Mouse (Mus musculus) CD4-positive naive resting alpha-beta T cell, adult 76 days (primary cell): ENCODE results near the gene Ubxn1. TPM values are rescaled to one million over a fixed set of nuclear protein-coding genes. Genes with fewer than 3 reads are reported as not detected.

ENCODE experiments used
- total RNA-seq: library from RNA; stranded (reverse); gene quantifications from one replicate; pipeline ENCODE4 v1.2.4, GENCODE M21; 2023

Gene Ubxn1
- 116 TPM for total RNA-seq

DNA sequence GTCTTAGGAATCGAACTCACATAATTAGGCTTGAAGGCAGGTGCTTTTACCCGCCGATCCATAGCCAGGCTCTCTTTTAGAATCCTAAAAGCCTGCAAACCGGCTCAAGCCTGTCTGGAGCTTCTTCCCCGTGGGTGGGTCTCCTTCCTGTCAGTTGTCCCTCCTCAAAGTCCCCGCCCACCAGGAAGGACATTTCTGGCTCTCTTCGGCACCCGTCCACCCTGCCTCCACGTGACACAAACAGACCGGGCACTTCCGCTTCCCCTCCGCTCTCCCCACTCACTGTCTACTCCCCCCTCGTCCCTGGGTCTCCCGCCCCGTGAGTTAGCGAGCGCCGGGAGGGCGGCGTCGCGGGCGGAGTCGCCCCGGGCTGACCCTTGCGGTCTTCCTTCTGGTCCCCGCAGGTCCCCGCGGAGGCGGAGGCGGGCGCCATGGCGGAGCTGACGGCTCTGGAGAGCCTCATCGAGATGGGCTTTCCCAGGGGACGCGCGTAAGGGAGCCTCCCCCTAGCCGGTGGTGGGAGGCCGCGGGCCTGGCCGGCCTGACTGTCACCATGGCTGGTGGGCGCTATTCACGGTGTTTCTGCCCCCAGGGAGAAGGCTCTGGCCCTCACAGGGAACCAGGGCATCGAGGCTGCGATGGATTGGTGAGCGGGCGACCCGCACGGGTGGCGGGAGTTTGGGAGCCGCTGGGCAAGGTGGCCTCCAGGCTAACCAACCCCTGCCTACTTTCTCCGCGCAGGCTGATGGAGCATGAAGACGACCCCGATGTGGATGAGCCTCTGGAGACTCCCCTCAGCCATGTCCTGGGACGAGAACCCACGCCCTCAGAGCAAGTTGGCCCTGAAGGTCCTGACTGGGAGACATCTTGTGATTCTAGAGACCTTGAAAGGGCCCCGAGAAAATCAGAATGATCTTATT is at the start of gene Ubxn1:
Ubxn1 (plus strand) TSS at position 230 of the 920 bp plus-strand sequence.

DNA sequence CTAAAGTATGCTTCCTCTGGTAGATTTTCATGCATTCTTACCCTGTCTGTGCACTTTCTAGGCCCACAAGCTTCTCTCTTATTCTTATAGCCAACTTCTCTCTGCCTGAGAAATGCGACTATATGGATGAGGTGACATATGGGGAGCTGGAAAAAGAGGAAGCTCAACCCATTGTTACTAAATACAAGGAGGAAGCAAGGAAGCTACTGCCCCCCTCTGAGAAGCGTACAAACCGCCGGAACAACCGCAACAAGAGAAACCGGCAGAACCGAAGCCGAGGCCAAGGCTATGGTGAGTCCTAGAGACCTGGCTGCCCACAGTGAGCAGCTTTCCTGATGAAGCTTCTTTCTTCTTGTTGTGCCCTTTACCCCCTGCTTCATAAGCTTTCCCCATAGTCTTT is 41.6 kb upstream of the Ubxn1 start, which contains the start of gene AC129217.1:
AC129217.1 (plus strand) TSS at position 114 of the 400 bp plus-strand sequence.

DNA sequence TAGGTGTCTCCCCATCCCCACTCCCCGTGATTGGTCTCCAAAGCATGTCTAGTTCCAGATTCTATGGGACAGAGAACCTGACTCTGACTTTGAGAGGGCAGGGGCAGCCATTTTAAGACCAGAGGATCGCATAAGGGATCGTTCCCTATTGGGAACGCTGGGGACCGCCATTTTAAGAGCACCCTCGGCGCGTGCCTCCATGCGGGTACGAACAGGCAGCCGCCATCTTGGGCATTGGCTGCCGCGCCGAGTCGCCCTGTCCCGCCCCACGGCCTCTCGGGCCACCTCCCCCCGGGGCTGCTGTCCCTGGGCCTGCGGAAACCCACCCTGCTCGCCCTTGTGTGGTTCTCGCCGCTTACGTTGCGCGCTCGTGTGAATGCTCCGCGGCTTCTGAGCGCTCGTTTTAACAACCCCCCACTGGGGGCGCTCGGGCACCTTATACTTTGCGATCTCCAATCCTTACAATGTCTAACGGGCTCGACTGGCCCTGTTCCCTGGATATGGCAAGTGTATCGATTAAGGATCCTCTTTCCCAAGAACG is 34.0 kb upstream of the Ubxn1 start, which contains the start of gene Bscl2:
Bscl2 (plus strand) TSS at position 217 of the 541 bp plus-strand sequence.

DNA sequence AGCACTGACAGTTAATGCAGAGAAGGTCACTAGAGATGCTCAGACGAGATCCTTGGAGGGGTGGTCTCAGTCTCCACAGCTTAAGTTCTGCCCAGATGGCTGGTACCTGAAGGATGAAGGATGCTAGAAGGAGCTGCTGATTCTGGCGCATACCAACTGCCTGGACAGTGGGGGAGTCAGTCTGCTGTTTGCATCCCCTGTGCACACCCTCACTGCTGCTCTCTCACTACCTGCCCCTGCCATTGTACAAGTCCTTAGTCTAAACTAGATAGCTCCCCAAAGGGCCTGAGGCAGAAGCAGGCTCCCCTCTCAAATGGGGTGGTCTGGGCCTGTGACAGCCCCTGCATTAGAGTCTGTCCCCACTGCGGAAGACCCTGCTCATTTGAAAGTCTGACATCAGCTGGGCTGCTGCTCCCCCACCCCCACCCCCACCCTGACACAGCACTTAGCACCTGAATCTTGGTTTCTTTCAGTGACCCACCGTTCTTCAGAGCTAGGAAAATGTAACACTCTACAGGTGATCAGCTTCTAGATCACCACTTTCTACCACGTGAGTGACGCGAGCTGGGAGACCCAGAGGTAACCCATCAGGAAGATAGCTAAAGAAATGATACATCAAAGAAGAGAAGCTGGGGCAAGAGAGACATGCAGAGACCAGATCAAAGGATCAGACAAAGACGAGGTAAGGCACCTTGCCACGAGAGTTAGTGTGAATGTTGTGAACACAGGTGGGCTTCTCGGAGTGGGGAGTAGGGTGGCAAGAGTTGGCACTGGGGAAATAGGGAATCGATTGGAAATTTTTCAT is 32.0 kb upstream of the Ubxn1 start, which contains the start of gene Gng3:
Gng3 (minus strand) TSS at position 92 of the 805 bp plus-strand sequence.

DNA sequence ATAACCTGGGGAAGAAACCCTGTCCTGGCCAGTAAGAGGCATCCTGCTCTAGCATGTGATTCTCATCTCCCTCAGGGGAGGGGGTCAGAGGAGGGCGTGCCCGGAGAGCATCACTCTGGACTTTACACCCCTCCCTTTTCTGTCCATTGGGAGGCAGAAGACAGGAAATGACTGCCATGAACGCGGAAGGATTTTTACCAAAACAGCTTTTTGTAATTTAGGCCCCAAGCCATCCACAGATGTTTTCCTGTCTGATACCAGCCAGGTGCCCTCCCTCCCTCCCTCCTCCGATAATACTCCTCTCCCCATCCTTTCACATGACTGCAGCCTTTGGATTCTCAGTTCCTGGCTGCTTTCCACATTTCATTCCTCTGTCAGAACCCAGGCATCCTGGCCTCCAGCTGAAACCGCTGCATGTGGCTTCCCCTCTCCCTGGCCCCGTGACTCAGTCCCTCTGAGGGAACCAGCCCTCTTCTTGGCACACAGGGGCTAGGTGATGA is 20.8 kb upstream of the Ubxn1 start, which contains the start of gene Lrrn4cl:
Lrrn4cl (plus strand) TSS at position 367 of the 500 bp plus-strand sequence.

DNA sequence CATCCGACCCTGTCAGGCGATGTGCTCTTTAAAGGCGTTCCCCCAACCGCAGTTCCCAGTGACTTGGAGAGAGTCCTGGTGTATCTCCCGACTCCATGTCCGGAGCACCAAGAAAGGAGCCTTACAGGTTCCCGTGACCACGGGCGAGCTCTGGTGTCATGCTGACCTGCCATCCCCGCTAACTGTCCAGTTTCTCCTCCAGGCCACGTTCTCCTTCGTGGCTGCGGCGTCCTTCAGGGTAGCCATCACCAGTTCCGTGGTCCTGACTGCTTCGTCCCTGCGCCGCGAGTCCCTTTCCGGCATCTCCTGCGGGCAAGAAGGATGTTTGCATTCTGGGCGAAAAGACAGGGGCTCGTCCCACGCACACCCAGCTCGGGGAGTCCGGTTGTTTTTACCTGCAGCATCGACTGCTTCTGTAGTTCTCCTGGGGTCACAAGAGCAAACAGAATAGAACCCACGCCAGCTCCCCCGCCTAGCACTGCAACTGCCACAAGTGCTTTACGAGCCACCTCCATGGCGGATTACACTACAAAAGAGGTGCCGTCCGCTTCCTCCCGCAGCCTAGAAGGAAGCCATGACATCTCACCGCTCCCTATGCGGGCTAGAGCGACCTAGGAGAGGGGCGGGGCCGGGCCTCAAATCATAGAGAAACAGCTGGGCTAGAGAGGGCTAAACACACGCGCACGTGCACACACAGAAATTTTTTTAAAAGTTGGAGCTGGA is 9.2 kb downstream of the Ubxn1 start, which contains the start of gene Uqcc3:
Uqcc3 (minus strand) TSS at position 613 of the 723 bp plus-strand sequence.

DNA sequence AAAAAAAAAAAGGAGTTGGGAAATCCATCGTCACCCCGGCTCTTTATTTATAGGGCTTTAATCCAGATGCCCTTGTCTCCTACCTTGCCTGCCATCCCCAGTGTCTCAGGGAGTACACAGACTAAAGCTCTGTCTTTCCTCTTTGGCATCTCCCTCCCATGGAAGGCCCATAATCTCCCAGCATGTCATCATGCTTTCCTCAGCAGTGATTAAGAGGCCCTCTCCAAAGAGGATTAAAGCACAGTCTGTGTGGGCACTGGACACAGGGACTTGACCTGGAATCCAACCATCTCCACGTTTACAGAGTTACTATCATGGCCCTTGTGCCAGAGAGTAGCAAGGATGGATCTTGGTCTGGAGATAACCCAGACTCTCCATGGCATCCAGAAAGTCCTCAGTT is 12.3 kb downstream of the Ubxn1 start, which contains the start of the genes Lbhd1 and Gm49403:
Lbhd1 (plus strand) TSS at position 117 of the 400 bp plus-strand sequence.
Gm49403 (plus strand) TSS at position 315 of the 400 bp plus-strand sequence.

DNA sequence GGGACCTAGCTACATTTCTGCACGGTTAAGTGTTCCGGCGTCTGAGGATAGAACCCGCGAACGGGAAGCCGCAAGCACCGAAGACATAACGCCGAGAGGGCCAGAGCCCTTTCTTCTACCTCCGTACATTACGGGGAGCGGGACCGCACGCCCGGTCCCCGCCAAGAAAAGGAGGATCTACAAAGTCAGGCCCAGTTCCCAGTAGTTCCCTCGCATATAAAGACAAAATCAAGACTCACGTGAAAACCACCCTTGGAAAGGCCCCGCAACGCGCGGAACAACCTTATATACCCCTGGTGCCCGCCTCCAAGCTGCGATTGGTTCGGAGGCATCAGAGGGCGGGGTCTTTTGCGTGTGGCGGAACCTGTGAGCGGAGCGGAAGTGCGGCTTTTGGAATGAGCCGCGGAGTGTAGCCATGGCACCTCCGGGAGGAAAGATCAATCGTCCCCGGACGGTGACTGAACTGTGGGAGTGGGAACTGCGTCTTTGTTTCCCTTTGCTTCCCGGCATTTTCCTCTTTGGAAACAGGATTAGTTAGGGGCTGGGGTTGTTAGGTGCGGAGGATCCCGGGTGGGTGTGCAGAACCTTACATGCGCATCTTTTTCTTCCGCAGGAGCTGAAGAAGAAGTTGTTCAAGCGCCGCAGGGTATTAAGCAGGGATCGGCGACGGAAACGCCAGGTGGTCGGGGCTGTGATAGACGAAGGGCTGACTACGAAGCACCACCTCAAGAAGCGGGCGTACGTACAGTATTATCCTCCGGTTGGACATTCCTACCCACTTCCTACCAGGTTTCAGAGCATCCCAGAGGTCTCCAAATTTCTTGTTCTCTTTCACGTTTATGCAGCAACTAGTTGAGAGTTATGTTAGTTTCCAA is 17.5 kb downstream of the Ubxn1 start, which contains the start of the genes 1810009A15Rik and Gm49416:
1810009A15Rik (plus strand) TSS at position 343 of the 875 bp plus-strand sequence.
Gm49416 (plus strand) TSS at position 416 of the 875 bp plus-strand sequence.

DNA sequence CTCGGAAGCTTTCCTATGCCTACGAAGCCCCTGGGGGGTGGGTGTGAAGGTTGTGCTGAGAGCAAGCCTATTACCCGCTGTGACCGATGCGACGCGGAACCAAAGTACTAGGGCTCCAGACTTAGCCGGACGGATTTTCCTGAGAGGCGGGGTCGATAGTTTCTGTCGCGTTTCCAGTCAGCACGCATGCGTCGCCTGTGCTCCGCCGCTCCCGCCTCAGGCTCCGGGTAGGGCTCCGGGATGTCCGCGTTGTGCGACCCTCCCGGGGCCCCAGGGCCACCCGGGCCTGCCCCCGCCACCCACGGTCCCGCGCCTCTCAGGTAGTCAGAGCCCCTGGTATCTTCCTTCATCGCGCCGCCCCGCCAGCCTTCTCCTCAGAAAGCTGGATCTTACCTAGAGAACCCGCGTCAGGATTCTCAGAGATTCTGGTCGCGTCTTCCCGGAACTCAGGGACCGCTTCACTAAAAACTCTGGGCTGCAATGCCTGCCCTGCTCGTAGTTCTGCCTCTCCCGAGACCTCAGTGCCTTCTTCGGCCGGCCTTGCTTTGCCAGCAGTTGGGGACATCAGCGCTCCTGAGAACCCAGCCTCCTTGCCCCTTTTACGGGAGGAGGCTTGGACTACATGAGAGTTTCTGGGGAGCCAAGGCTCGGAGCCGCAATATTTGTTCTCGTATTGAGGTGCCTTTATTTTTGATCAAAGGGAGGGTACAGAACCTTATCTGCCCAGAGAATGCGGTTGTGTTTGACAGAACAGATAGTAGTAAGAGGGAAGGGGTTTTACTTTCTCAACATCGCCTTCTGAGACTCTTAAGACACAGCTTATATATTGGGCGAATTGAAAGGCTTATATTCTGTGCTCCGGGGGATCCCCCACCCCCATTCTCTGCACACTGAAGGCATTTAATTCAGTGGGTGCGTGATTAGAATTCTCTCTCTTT is 21.8 kb downstream of the Ubxn1 start, which contains the start of gene Ints5:
Ints5 (plus strand) TSS at position 177 of the 938 bp plus-strand sequence.

DNA sequence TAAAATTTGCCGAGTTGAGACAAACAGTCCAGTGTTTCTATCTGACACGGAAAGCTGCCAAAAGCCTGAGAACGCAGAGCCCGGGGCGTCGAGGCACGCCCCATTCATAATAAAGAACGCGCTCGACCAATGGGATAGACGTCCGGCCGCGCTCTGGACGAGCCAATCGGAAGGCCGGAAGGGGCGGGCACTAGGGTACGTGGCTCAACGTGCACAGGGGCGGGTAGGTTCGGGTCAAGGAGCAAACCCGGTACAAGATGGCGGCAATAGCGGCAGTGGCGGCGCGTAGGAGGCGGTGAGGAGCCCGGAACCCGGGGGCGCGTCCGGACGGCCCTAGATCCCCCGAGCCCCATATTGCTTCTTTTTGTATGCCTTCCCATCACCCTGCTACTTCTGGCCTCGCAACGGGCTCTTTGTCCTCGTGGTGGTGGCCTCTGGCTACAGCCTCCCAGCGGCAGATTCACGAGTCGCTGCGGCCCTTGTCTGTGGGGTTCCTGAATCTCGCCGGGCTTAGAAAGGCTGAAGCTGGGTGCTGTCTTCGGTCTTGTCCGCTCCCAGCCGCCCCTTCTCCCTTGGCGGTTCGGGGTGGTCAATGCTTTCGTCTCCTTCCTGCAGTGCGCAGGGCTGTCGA is 26.7 kb downstream of the Ubxn1 start, which contains the start of gene Ganab:
Ganab (plus strand) TSS at position 207 of the 631 bp plus-strand sequence.

DNA sequence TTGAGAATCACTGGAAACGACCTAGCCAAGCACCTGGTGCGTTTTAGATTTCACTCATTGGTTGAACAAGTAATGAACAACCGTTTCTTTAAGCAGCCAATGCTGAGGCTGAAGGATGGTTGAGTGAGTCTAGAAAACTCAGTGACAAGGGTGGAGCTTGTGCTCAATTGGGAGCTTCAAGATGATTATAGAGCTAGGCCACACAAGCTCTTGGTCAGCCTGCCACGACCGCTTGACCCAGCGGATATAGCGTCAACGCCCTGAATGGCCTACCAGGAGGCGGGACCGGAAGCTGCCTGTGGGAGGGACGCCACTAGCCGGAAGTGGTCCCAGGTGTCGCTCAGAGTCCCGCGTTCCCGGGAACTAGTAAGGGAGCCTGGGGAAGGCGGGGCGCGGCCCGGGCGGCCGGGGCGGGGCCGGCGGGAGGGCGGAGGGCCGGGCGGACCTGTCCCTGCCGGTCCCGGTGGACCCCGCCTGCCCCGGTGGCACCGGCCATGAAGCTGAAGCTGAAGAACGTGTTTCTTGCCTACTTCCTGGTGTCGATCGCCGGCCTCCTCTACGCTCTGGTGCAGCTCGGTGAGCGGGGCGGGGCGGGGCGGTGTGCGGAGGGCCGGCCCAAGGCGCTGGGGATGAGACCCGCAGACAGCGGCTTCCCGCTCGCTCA is 48.9 kb downstream of the Ubxn1 start, which contains the start of gene B3gat3:
B3gat3 (plus strand) TSS at position 302 of the 664 bp plus-strand sequence.

Other genes starting within 250 kb of the Ubxn1 start
- not detected for gene Chrm1, start 207.7 kb upstream of the Ubxn1 start, total RNA-seq
- 200 TPM for gene Slc3a2, start 148.1 kb upstream of the Ubxn1 start, total RNA-seq
- 89.2 TPM for gene Wdr74, start 135.7 kb upstream of the Ubxn1 start, total RNA-seq
- gene 1700092M07Rik, start 130.8 kb upstream of the Ubxn1 start, total RNA-seq: 2.3 TPM
- 265 TPM for gene Stx5a, start 130.1 kb upstream of the Ubxn1 start, total RNA-seq
- gene Nxf1, start 114.4 kb upstream of the Ubxn1 start, total RNA-seq: 559 TPM
- 30.8 TPM for gene Tmem223, start 100.5 kb upstream of the Ubxn1 start, total RNA-seq
- gene Tmem179b, start 97.0 kb upstream of the Ubxn1 start, total RNA-seq: 61.1 TPM
- 9.8 TPM for gene Taf6l, start 85.1 kb upstream of the Ubxn1 start, total RNA-seq
- gene Polr2g, start 72.9 kb upstream of the Ubxn1 start, total RNA-seq: 50.4 TPM
- gene Zbtb3, start 68.9 kb upstream of the Ubxn1 start, total RNA-seq: 0.26 TPM
- gene Ttc9c, start 52.2 kb upstream of the Ubxn1 start, total RNA-seq: 21.2 TPM
- 101 TPM for gene Hnrnpul2, start 51.5 kb upstream of the Ubxn1 start, total RNA-seq
- gene AC129217.1, start 41.7 kb upstream of the Ubxn1 start, total RNA-seq: 16.0 TPM
- gene Bscl2, start 34.0 kb upstream of the Ubxn1 start, total RNA-seq: 37.6 TPM
- gene Gng3, start 32.3 kb upstream of the Ubxn1 start, total RNA-seq: not detected
- 0.91 TPM for gene Lrrn4cl, start 20.7 kb upstream of the Ubxn1 start, total RNA-seq
- gene Uqcc3, start 9.4 kb downstream of the Ubxn1 start, total RNA-seq: 36.2 TPM
- gene Lbhd1, start 12.2 kb downstream of the Ubxn1 start, total RNA-seq: 9.4 TPM
- not detected for gene Gm49403, start 12.4 kb downstream of the Ubxn1 start, total RNA-seq
- gene 1810009A15Rik, start 17.4 kb downstream of the Ubxn1 start, total RNA-seq: 25.8 TPM
- 3.8 TPM for gene Gm49416, start 17.4 kb downstream of the Ubxn1 start, total RNA-seq
- gene Ints5, start 21.5 kb downstream of the Ubxn1 start, total RNA-seq: 18.6 TPM
- gene Ganab, start 26.6 kb downstream of the Ubxn1 start, total RNA-seq: 134 TPM
- 41.9 TPM for gene B3gat3, start 48.9 kb downstream of the Ubxn1 start, total RNA-seq
- gene Rom1, start 57.9 kb downstream of the Ubxn1 start, total RNA-seq: 3.0 TPM
- gene Eml3, start 58.1 kb downstream of the Ubxn1 start, total RNA-seq: 70.7 TPM
- 172 TPM for gene Mta2, start 70.4 kb downstream of the Ubxn1 start, total RNA-seq
- gene Tut1, start 82.4 kb downstream of the Ubxn1 start, total RNA-seq: 39.7 TPM
- gene Eef1g, start 95.5 kb downstream of the Ubxn1 start, total RNA-seq: 533 TPM
- 74.3 TPM for gene Ahnak, start 117.8 kb downstream of the Ubxn1 start, total RNA-seq
- not detected for gene Scgb1a1, start 216.5 kb downstream of the Ubxn1 start, total RNA-seq